Mouse (Mus musculus): ENCODE results near the gene Cenpj.

GRCm38 (mm10) chr14:56554716-56555115 is 20.5 kb downstream of the Cenpj start:
- TF ChIP-seq CTCF (IDR thresholded peaks at IDR 0.05; ENCODE audit: borderline replicate concordance, extremely low read depth, insufficient read depth, insufficient read length): no peak
- TF ChIP-seq POLR2A (IDR thresholded peaks at IDR 0.05; ENCODE audit: borderline replicate concordance, extremely low read depth, insufficient read depth, insufficient read length, poor library complexity, severe bottlenecking): no peak

All from brain, embryonic 14.5 days (tissue).